Mouse (Mus musculus): Measurements from ENCODE around the gene Maff.

The Maff gene

GRCm38 (mm10) chr15:79346051-79346793 is at the start of gene Maff:
Gene Maff (plus strand): TSS chr15:79346621.
- no peak for DNase-seq

- no peak for DNase-seq
These were observed 47.9 kb upstream of the Maff start for GRCm38 (mm10) chr15:79298553-79298952.

GRCm38 (mm10) chr15:79299563-79300155 is 46.8 kb upstream of the Maff start:
- DNase-seq, result no peak

GRCm38 (mm10) chr15:79303725-79304124 is 42.7 kb upstream of the Maff start:
- DNase-seq, result peak; percentile 62

- DNase-seq, result no peak
These were observed 41.6 kb upstream of the Maff start for GRCm38 (mm10) chr15:79304832-79305231.

- no peak for DNase-seq
These were observed 40.3 kb upstream of the Maff start for GRCm38 (mm10) chr15:79306043-79306637.

- DNase-seq, result no peak
These were observed 38.6 kb upstream of the Maff start for GRCm38 (mm10) chr15:79307861-79308260.

- no peak for DNase-seq
These were observed 32.5 kb upstream of the Maff start for GRCm38 (mm10) chr15:79313848-79314369.

- DNase-seq, result no peak
These were observed 24.7 kb upstream of the Maff start for GRCm38 (mm10) chr15:79321733-79322190.

- peak; percentile 85 for DNase-seq
These were observed 24.0 kb upstream of the Maff start for GRCm38 (mm10) chr15:79322281-79322990.

GRCm38 (mm10) chr15:79322991-79323790 is 23.2 kb upstream of the Maff start:
- DNase-seq, result peak; percentile 81

GRCm38 (mm10) chr15:79323791-79324155 is 22.6 kb upstream of the Maff start:
- no peak for DNase-seq

- DNase-seq, result no peak
These were observed 22.0 kb upstream of the Maff start for GRCm38 (mm10) chr15:79324373-79324772.

GRCm38 (mm10) chr15:79325742-79326141 is 20.7 kb upstream of the Maff start:
- no peak for DNase-seq

GRCm38 (mm10) chr15:79326264-79326663 is 20.2 kb upstream of the Maff start:
- no peak for DNase-seq

- peak; percentile 53 for DNase-seq
These were observed 19.2 kb upstream of the Maff start for GRCm38 (mm10) chr15:79326971-79327961.

GRCm38 (mm10) chr15:79328058-79328938 is 18.1 kb upstream of the Maff start, which contains the start of gene Pla2g6:
Gene Pla2g6 (minus strand): TSS chr15:79328390.
- peak; percentile 98 for DNase-seq

GRCm38 (mm10) chr15:79328939-79329275 is 17.5 kb upstream of the Maff start:
- peak; percentile 14 for DNase-seq

GRCm38 (mm10) chr15:79329346-79329978 is 17.0 kb upstream of the Maff start:
- DNase-seq, result no peak

GRCm38 (mm10) chr15:79329979-79330363 is 16.4 kb upstream of the Maff start:
- no peak for DNase-seq
